Mouse (Mus musculus) lung, embryonic 16.5 days (tissue): ENCODE results near the gene Gm21866. TPM values are rescaled to one million over a fixed set of nuclear protein-coding genes. Genes with fewer than 3 reads are reported as not detected.
"Not testable (repeated sequence)": the region's sequence is repeated elsewhere in the genome, so short reads cannot be mapped to it uniquely, and the experiment has no call there.

Experiments used
- ATAC-seq: fragments of 200-750 bp; cut with Nextera tagmentation; 2 replicates; pipeline ENCODE4 v1.8.0; 2017; ENCODE audit warnings: low read depth, mild to moderate bottlenecking, moderate library complexity
- H3K27ac ChIP-seq: fragments of 300-500 bp; sonication (generic); 2 replicates; pipeline ENCODE4 v1.5.1; 2014; ENCODE audit warnings: mild to moderate bottlenecking, control low read depth, low read length
- H3K27me3 ChIP-seq: fragments of 300-500 bp; sonication (generic); 2 replicates; pipeline ENCODE4 v1.6.1; 2014; ENCODE audit warnings: low read depth, low read length, mixed read lengths; ENCODE audit not compliant: control insufficient read depth, insufficient read depth
- H3K36me3 ChIP-seq: fragments of 300-500 bp; sonication (generic); 2 replicates; pipeline ENCODE4 v1.6.1; 2014; ENCODE audit warnings: low read length; ENCODE audit not compliant: control insufficient read depth, insufficient read depth
- H3K4me1 ChIP-seq: fragments of 300-500 bp; sonication (generic); replicated peaks from 2 replicates; pipeline ENCODE4 v1.6.1; 2014; ENCODE audit warnings: low read length, mixed read lengths; ENCODE audit not compliant: control insufficient read depth, insufficient read depth
- H3K4me2 ChIP-seq: fragments of 300-500 bp; sonication (generic); 2 replicates; pipeline ENCODE4 v1.6.1; 2014; ENCODE audit warnings: low read depth, low read length, control low read depth
- H3K4me3 ChIP-seq: fragments of 300-500 bp; sonication (generic); 2 replicates; pipeline ENCODE4 v1.5.1; 2014; ENCODE audit warnings: mild to moderate bottlenecking, low read length, control low read depth
- H3K9ac ChIP-seq: fragments of 300-500 bp; sonication (generic); 2 replicates; pipeline ENCODE4 v1.6.1; 2014; ENCODE audit warnings: low read length, control low read depth
- H3K9me3 ChIP-seq: fragments of 300-500 bp; sonication (generic); 2 replicates; pipeline ENCODE4 v1.6.1; 2016; ENCODE audit warnings: low read length; ENCODE audit not compliant: control insufficient read depth
- WGBS: fragments of 180-500 bp; shearing (Covaris S2); extraction: QIAGEN DNeasy Blood & Tissue Kit; methylation state at CpG from one replicate; pipeline ENCODE4 v1.1.7; 2014; 5-methylcytosine and 5-hydroxymethylcytosine counted together
- polyA plus RNA-seq: library from polyadenylated mRNA; unstranded; fragments of >200 nt; fragmentation: Nextera tagmentation; extraction: Ambion mirVana; gene quantifications from 2 replicates; pipeline ENCODE4 v1.2.1, GENCODE M21; 2015

Gene Gm21866
- polyA plus RNA-seq = not detected in 2 replicates

DNA sequence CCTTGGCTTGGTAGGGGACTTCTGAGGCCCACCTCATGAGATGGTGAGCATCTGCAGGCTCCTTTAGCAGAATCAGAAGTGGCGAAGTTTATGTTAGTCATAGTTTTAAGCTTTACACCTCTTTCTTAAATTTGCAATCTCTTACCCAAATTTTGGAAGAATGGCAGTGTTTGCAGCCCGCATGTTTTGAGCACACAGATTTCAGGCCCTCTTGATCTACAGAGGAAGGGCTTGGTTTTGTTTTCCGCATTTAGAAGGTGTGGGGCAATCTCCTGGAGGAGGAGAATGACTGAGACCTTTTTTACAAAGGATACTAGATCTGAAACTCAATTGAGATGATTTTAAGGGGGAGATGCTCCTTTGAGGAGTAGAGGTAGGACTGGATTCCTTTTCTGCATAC, at the start of gene Gm21866:
Gene Gm21866 (minus strand): TSS at position 101 of the 400 bp plus-strand sequence.
- H3K36me3 ChIP-seq, H3K9me3 ChIP-seq, H3K4me3 ChIP-seq, ATAC-seq, H3K27me3 ChIP-seq, H3K27ac ChIP-seq, H3K4me2 ChIP-seq, H3K9ac ChIP-seq, H3K4me1 ChIP-seq: not testable (repeated sequence)
- WGBS = 80% methylated on average over 1 of the region's 3 CpGs

DNA sequence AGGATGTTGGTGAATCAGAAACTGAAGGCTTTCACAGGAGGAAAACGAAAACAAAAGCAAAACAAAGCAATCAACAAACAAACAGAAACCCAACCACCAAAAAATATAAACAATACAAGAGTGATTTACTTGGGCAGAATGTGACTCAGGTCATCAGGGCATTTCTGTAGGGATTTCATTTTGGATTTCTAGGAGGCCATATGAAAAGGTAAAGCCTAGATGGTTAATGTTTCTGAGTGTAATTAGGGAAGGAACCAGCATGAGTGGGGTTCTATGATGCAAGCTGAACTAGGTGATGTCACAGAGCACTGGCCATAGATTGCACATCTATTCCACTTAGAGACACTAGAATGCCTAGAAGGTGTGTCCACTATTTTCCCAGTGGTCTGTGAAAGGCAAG, 28.3 kb upstream of the Gm21866 start, which contains the start of gene Gm20773:
Gene Gm20773 (plus strand): TSS at position 301 of the 400 bp plus-strand sequence.
- WGBS = no CpG with 5 or more reads among the region's 1 CpGs
- not testable (repeated sequence) for H3K4me1 ChIP-seq, H3K4me3 ChIP-seq, ATAC-seq, H3K36me3 ChIP-seq, H3K27me3 ChIP-seq, H3K4me2 ChIP-seq, H3K9me3 ChIP-seq, H3K9ac ChIP-seq, H3K27ac ChIP-seq

Other genes with a start within 250 kb of the Gm21866 start
- gene Gm21828, start 241.7 kb downstream of the Gm21866 start, polyA plus RNA-seq = not detected in 2 replicates
- gene Gm21440, start 213.2 kb downstream of the Gm21866 start, polyA plus RNA-seq = not detected in 2 replicates
- not detected in 2 replicates for gene Gm21454, start 213.1 kb downstream of the Gm21866 start, polyA plus RNA-seq
- not detected in 2 replicates for gene Gm21725, start 116.5 kb downstream of the Gm21866 start, polyA plus RNA-seq
- gene Gm20773, start 28.4 kb upstream of the Gm21866 start, polyA plus RNA-seq = not detected in 2 replicates